16 mouse cellular contexts compared by ENCODE assay signal in genomic region chr15:83160561-83160960, GRCm38 (mm10).
"Had no signal": no experiment of that assay in that cellular context is flagged by ENCODE, and none has a peak within 500 bp of the region (broad histone marks: within the 10 kb centered on the region; RNA-seq: fewer than 3 reads in every experiment).

No protein-coding gene starts in this region.

- ATAC-seq: lung, postnatal 0 days; midbrain, embryonic 15.5 days had no signal

- H3K4me1 ChIP-seq: limb, embryonic 12.5 days; midbrain, embryonic 15.5 days had no signal

- H3K27ac ChIP-seq: kidney, embryonic 15.5 days; limb, embryonic 12.5 days; midbrain, embryonic 15.5 days; neural tube, embryonic 13.5 days; stomach, postnatal 0 days had no signal

- H3K9ac ChIP-seq: kidney, embryonic 15.5 days; limb, embryonic 12.5 days; liver, embryonic 15.5 days; midbrain, embryonic 15.5 days; neural tube, embryonic 13.5 days had no signal

- H3K4me3 ChIP-seq: kidney, embryonic 15.5 days; limb, embryonic 12.5 days; liver, embryonic 15.5 days; midbrain, embryonic 15.5 days; neural tube, embryonic 13.5 days had no signal

- H3K9me3 ChIP-seq: kidney, embryonic 15.5 days; limb, embryonic 12.5 days; liver, embryonic 15.5 days; midbrain, embryonic 15.5 days; neural tube, embryonic 13.5 days had no signal

- DNase-seq: kidney, adult 2 months; layer of hippocampus, adult 9-11 months; layer of hippocampus, postnatal 36 days; lung, adult 2 months; right cerebral cortex, adult 18-20 months; right cerebral cortex, postnatal 25 days; thymus, adult 2 months; thymus, postnatal 25 days had no signal

- H3K4me2 ChIP-seq: kidney, embryonic 15.5 days; limb, embryonic 12.5 days; liver, embryonic 11.5 days; liver, embryonic 15.5 days; midbrain, embryonic 15.5 days; neural tube, embryonic 13.5 days had no signal

- H3K27me3 ChIP-seq: kidney, embryonic 15.5 days; limb, embryonic 12.5 days; liver, embryonic 15.5 days; midbrain, embryonic 15.5 days; neural tube, embryonic 13.5 days had no signal
